Mouse (Mus musculus) heart, adult 2 months (tissue): ENCODE results near the gene Mettl15.

Experiments
- CTCF ChIP-seq: fragments of 200-600 bp; IDR thresholded peaks from 2 replicates; pipeline ENCODE4 v1.8.1; 2022; ENCODE audit warnings: antibody characterized with exemption, mild to moderate bottlenecking, moderate library complexity
- EP300 ChIP-seq: fragments of 200-500 bp; IDR thresholded peaks from 2 replicates; pipeline ENCODE4 v1.6.1; 2011; ENCODE audit warnings: low read depth, low read length, control low read depth; ENCODE audit not compliant: insufficient read depth
- POLR2A ChIP-seq: fragments of 200-500 bp; IDR thresholded peaks from 2 replicates; pipeline ENCODE4 v1.6.1; 2011; ENCODE audit warnings: mild to moderate bottlenecking, low read depth, low read length, control low read depth; ENCODE audit not compliant: insufficient read depth

GRCm38 (mm10) chr2:109311369-109311768, 30.8 kb upstream of the Mettl15 start:
- TF ChIP-seq CTCF (no peak), POLR2A (no peak), EP300 (no peak)
